In the genomic region with DNA sequence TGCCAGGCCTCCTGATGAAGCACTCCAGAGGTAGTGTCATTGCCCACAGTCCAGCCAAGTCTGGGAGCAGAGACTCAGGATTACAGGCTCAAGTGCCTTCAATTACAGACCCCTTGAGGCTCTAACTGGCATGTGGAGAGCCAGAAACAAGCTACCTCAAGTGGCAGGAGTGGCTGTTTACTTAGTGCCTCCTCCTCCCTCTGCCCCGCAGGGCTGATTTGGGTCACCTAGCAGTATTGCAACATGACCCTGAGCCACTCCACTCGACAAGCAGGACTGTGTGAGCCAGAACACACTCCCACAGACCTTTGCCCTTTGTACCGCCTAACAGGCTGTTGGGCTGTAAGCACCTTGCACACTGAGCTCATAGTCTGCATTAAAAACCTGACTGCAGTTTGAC, we compare ENCODE assay signal across 8 mouse cellular contexts.
DNase-seq lines count a peak whose midpoint lies in the region; ATAC-seq and TF ChIP-seq lines count a peak whose summit lies in the region.
"Had no signal": no experiment of that assay in that cellular context is flagged by ENCODE, and none has a peak within 500 bp of the region (broad histone marks: within the 10 kb centered on the region; RNA-seq: fewer than 3 reads in every experiment).

No protein-coding gene starts in this region.

- H3K4me2 ChIP-seq in kidney, embryonic 15.5 days = no peak overlapping the region
- H3K4me2 ChIP-seq in lung, embryonic 14.5 days = no peak overlapping the region

- H3K4me1 ChIP-seq in kidney, embryonic 15.5 days = peaks cover 15% of the 10 kb centered on the region
- no peaks in the 10 kb centered on the region for H3K4me1 ChIP-seq in lung, embryonic 14.5 days (ENCODE audit: insufficient read depth)

- peak; percentile 37 for DNase-seq in MN1 (ENCODE audit: low spot score)
- peak; percentile 73 for DNase-seq in adrenal gland, postnatal 10 days
- DNase-seq in lung, embryonic 14.5 days = peak; percentile 64
- DNase-seq in spleen, adult 18-20 months = no peak
- no peak for DNase-seq in frontal cortex, postnatal 25 days (ENCODE audit: low spot score in 2 of 2)
- no peak for DNase-seq in retina, embryonic 14.5 days (ENCODE audit: low spot score)
- DNase-seq: forebrain, postnatal 0 days had no signal

- H3K27me3 ChIP-seq in kidney, embryonic 15.5 days = peaks cover 4% of the 10 kb centered on the region; the same call in 1 of the 2 replicates
- H3K27me3 ChIP-seq in lung, embryonic 14.5 days (ENCODE audit: insufficient read depth, low read length) = no peaks in the 10 kb centered on the region

- no peak overlapping the region for H3K9ac ChIP-seq in kidney, embryonic 15.5 days
- no peak overlapping the region for H3K9ac ChIP-seq in lung, embryonic 14.5 days
- H3K9ac ChIP-seq: forebrain, postnatal 0 days had no signal

- H3K9me3 ChIP-seq in kidney, embryonic 15.5 days (replicated peaks) = 0 out of 2 replicates have a peak, but pooled peaks cover 2% of the 10 kb centered on the region
- peaks cover 5% of the 10 kb centered on the region; the same call in 1 of the 2 replicates for H3K9me3 ChIP-seq in lung, embryonic 14.5 days (ENCODE audit: low read depth, low read length)

- no peak for TF ChIP-seq CTCF in lung, embryonic 14.5 days (IDR thresholded peaks at IDR 0.05; ENCODE audit: low read depth)

- no peak overlapping the region; the same call in 1 of the 2 replicates for H3K27ac ChIP-seq in kidney, embryonic 15.5 days
- no peak overlapping the region for H3K27ac ChIP-seq in lung, embryonic 14.5 days (ENCODE audit: low read depth)

- H3K36me3 ChIP-seq in kidney, embryonic 15.5 days = no peaks in the 10 kb centered on the region
- H3K36me3 ChIP-seq in lung, embryonic 14.5 days (ENCODE audit: insufficient read depth) = no peaks in the 10 kb centered on the region

- peak; percentile 89 for ATAC-seq in kidney, embryonic 15.5 days (replicated peaks; ENCODE audit: low FRiP score)
- peak; percentile 84 for ATAC-seq in lung, embryonic 14.5 days (ENCODE audit: insufficient read depth)
- ATAC-seq: forebrain, postnatal 0 days had no signal

- H3K4me3 ChIP-seq in kidney, embryonic 15.5 days (replicated peaks) = no peak overlapping the region
- H3K4me3 ChIP-seq in lung, embryonic 14.5 days (ENCODE audit: low read depth, low read length) = no peak overlapping the region

- 23% methylated on average over 3 of the region's 3 CpGs for WGBS in kidney, embryonic 15.5 days
- 27% methylated on average over 3 of the region's 3 CpGs for WGBS in lung, embryonic 14.5 days

Comparison
In these comparisons a context has a peak if more than half of its experiments do, and no peak if none do; other contexts are left out.
1. DNase-seq: peak in MN1 (single experiment), adrenal gland, postnatal 10 days (single experiment) and lung, embryonic 14.5 days (single experiment); none in spleen, adult 18-20 months (0 of 2), frontal cortex, postnatal 25 days (0 of 2) and retina, embryonic 14.5 days (single experiment).